Mouse (Mus musculus): ENCODE measurements around the gene 9530003J23Rik.
"Not testable (repeated sequence)": the region's sequence is repeated elsewhere in the genome, so short reads cannot be mapped to it uniquely, and the experiment has no call there.

DNA sequence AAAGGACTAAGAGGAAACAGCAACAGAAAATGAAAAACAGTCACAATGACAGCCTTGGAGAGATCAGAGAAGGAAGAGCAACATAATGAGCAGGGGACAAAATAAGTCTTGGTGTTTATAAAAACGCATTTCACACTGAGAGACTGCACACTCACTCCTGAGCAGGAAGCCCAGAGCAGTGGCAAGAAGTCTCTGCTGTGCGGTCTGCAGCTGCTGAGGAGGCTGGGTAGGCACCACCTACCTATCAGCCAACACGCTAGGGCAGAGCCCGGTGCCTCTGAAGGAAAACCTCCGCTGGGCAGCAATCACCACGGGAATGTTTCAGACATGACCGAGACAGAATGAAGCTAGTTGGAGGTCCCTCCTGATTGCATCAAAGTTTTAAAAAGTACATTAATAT is 36.1 kb upstream of the 9530003J23Rik start:
- TF ChIP-seq CTCF (conservative IDR thresholded peaks at IDR 0.05; ENCODE audit: low read length); POU5F1 (IDR thresholded peaks at IDR 0.05; ENCODE audit: borderline replicate concordance, low read length): not testable (repeated sequence)

Measured in E14TG2a.4 (cell line).